Mouse (Mus musculus): ENCODE results near the gene Gatd1.

GRCm38 (mm10) chr7:141457986-141458660 lies 44.2 kb upstream of the Gatd1 start:
- TF ChIP-seq CTCF (IDR thresholded peaks at IDR 0.05; ENCODE audit: insufficient read depth, low read depth, low read length) = peak; percentile 37; the same call in 1 of the 2 replicates
- no peak for TF ChIP-seq POLR2A (IDR thresholded peaks at IDR 0.05; ENCODE audit: insufficient read depth, low read depth, low read length)

All from olfactory bulb, adult 2 months (tissue).